Mouse (Mus musculus) myocyte (in vitro differentiated cells): ENCODE results near the gene Bach2.

Experiments used
- CEBPB ChIP-seq: IDR thresholded peaks from 2 replicates; pipeline ENCODE4 v1.6.1; 2011; ENCODE audit warnings: mild to moderate bottlenecking, moderate library complexity; ENCODE audit not compliant: poor library complexity, insufficient read depth, severe bottlenecking
- E2F4 ChIP-seq: IDR thresholded peaks from one replicate; pipeline ENCODE4 v1.6.1; 2011; ENCODE audit warnings: mild to moderate bottlenecking, control low read depth, moderate library complexity; ENCODE audit not compliant: insufficient read depth
- MYOD1 ChIP-seq, 3 experiments: IDR thresholded peaks; one replicate each; pipeline ENCODE4 v1.6.1; 2011; ENCODE audit warnings: control low read depth in 2 of 3, low read depth in 2 of 3, mild to moderate bottlenecking in 2 of 3, moderate library complexity in 1 of 3; ENCODE audit not compliant: insufficient read length in 2 of 3, control insufficient read depth in 1 of 3
- MYOG ChIP-seq, 3 experiments: IDR thresholded peaks; one replicate each; pipeline ENCODE4 v1.6.1; 2011; ENCODE audit warnings: control low read depth in 2 of 3, low read depth in 2 of 3, mild to moderate bottlenecking in 2 of 3; ENCODE audit not compliant: insufficient read length in 2 of 3, control insufficient read depth in 1 of 3, insufficient read depth in 1 of 3
- POLR2A ChIP-seq: IDR thresholded peaks from one replicate; pipeline ENCODE4 v1.6.1; 2011; ENCODE audit warnings: low read depth, mild to moderate bottlenecking, control low read depth, moderate library complexity; ENCODE audit not compliant: insufficient read length
- POLR2AphosphoS2 ChIP-seq: IDR thresholded peaks from one replicate; pipeline ENCODE4 v1.6.1; 2011; ENCODE audit warnings: low read depth, control low read depth; ENCODE audit not compliant: insufficient read length
- SRF ChIP-seq: IDR thresholded peaks from one replicate; pipeline ENCODE4 v1.6.1; 2011; ENCODE audit warnings: low read depth; ENCODE audit not compliant: control insufficient read depth, insufficient read length
- TCF12 ChIP-seq: IDR thresholded peaks from one replicate; pipeline ENCODE4 v1.6.1; 2011; ENCODE audit warnings: mild to moderate bottlenecking, control low read depth; ENCODE audit not compliant: poor library complexity, insufficient read depth, severe bottlenecking
- TCF3 ChIP-seq: IDR thresholded peaks from one replicate; pipeline ENCODE4 v1.6.1; 2011; ENCODE audit warnings: low read depth, control low read depth; ENCODE audit not compliant: insufficient read length
- USF1 ChIP-seq: IDR thresholded peaks from one replicate; pipeline ENCODE4 v1.6.1; 2011; ENCODE audit warnings: low read depth, mild to moderate bottlenecking, control low read depth, moderate library complexity

DNA sequence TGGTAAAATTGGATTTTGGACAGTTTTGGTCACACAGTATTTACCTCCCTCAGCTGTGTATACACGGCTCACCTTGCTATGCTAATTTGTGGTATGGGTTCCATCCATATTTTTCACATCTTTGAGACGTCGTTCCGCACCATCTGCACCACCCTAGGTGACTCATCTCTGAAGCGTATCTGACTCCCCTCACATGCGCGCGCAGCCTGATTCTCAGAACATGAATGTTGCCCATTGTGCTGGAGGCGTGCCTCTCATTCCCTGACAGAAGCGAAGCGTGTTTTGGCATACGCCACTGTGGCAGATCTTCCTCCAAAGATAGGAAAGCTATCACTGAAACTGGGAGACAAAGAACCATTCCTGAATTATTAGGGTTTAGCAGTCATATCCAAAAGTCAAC, 21.0 kb upstream of the Bach2 start:
- no peak for TF ChIP-seq TCF12
- no peak for TF ChIP-seq POLR2A
- TF ChIP-seq MYOD1 (IDR thresholded peaks at IDR 0.05; ENCODE audit: control insufficient read depth in 1 of 3, insufficient read length in 2 of 3, low read depth in 2 of 3): no peak
- TF ChIP-seq CEBPB: no peak
- TF ChIP-seq POLR2AphosphoS2: no peak
- TF ChIP-seq USF1: no peak
- TF ChIP-seq MYOG (IDR thresholded peaks at IDR 0.05; ENCODE audit: control insufficient read depth in 1 of 3, insufficient read depth in 1 of 3, insufficient read length in 2 of 3, low read depth in 2 of 3): no peak
- no peak for TF ChIP-seq SRF
- no peak for TF ChIP-seq TCF3
- no peak for TF ChIP-seq E2F4
